Mouse (Mus musculus): Measurements from ENCODE around the gene Rbm42.
A peak's percentile ranks its signal among the peaks of the same experiment; 100 is the strongest.

Rbm42 gene

DNA sequence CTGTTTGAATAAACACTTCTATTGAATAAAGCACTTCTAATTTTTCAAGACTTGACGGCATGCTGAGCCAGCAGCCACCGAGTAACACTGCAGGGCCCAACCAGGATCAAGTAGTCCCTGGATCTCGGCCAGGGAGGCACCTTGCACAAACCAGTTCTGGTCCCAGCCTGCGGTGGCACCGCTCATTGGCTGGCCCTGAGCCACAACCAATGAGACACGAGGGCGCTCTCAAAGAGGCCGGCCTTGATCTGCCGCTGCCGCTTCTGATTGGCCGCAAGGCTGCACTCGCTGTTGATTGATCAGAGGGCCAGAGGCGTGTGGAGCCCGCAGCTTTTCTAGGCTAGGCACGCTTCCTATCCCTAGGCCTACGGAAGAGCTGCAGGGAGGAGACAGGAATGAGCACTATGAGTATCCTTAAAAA lies 50.2 kb downstream of the Rbm42 start:
- Histone ChIP-seq H3K9me3 (ENCODE audit: low read length) (no peaks in the 10 kb centered on the region), H3K27me3 (ENCODE audit: insufficient read depth, low read length) (peaks cover 6% of the 10 kb centered on the region), H3K4me1 (replicated peaks; ENCODE audit: low read depth, low read length) (peaks cover 80% of the 10 kb centered on the region), H3K36me3 (ENCODE audit: insufficient read depth, low read length) (no peaks in the 10 kb centered on the region), H3K4me3 (replicated peaks; ENCODE audit: low read length) (peak overlapping the region; percentile 65)
- TF ChIP-seq CTCF (conservative IDR thresholded peaks at IDR 0.05; ENCODE audit: low read length) (no peak), POU5F1 (IDR thresholded peaks at IDR 0.05; ENCODE audit: borderline replicate concordance, low read length) (no peak), NANOG (IDR thresholded peaks at IDR 0.05; ENCODE audit: borderline replicate concordance, low read length) (no peak)

DNA sequence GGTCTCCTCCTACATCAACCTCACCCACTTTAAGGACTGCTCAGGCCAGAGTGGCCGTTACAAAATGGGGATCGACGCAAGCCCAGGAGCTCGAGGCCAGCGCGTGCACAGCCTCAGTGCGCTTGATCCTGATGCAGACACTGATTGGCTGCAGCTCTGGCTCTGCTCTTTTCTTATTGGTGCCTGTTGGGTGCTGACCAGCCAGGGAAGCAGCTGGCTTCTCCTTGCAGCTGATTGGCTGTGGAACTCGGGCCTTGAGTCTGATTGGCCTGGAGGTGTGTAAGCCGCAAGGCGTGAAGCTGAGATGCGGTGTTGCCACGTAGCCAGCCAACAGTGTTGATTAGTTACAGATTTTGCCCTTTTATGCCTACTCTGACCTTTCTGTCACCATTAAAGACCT lies 51.3 kb downstream of the Rbm42 start, which contains the start of gene Zbtb32:
Gene Zbtb32, minus strand, starts transcription at position 124 of the 400 bp plus-strand sequence.
- Histone ChIP-seq H3K4me3 (replicated peaks; ENCODE audit: low read length) (peak within 1 kb of the TSS; percentile 65), H3K27me3 (ENCODE audit: insufficient read depth, low read length) (peaks cover 6% of the 10 kb centered on the region), H3K9me3 (ENCODE audit: low read length) (no peaks in the 10 kb centered on the region), H3K36me3 (ENCODE audit: insufficient read depth, low read length) (no peaks in the 10 kb centered on the region), H3K4me1 (replicated peaks; ENCODE audit: low read depth, low read length) (peaks cover 80% of the 10 kb centered on the region)
- TF ChIP-seq POU5F1 (IDR thresholded peaks at IDR 0.05; ENCODE audit: borderline replicate concordance, low read length) (no peak), CTCF (conservative IDR thresholded peaks at IDR 0.05; ENCODE audit: low read length) (no peak), NANOG (IDR thresholded peaks at IDR 0.05; ENCODE audit: borderline replicate concordance, low read length) (no peak)

DNA sequence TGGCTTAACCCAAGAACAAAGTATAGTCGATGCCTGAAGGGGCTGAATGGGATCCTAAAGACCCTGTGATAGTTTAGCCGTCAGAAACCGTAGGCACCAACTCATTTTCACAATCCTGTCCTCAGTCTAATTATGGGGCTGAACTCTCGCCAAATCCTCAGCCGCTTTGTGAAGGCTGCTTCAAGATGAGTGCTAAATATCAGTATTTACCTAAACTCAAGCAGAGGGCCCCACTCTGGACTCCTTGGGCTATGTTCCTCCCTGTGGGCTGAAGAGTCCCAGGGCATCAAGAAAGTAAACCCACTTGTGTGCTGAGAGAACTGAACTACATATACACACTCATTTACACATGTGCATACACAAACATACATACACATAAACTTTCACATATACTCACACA lies 53.3 kb downstream of the Rbm42 start:
- H3K27me3 ChIP-seq (ENCODE audit: insufficient read depth, low read length) = peaks cover 6% of the 10 kb centered on the region
- no peak for TF ChIP-seq CTCF (conservative IDR thresholded peaks at IDR 0.05; ENCODE audit: low read length)
- TF ChIP-seq NANOG (IDR thresholded peaks at IDR 0.05; ENCODE audit: borderline replicate concordance, low read length) = no peak
- no peak for TF ChIP-seq POU5F1 (IDR thresholded peaks at IDR 0.05; ENCODE audit: borderline replicate concordance, low read length)
- H3K9me3 ChIP-seq (ENCODE audit: low read length) = no peaks in the 10 kb centered on the region
- H3K4me3 ChIP-seq (replicated peaks; ENCODE audit: low read length) = no peak overlapping the region
- no peaks in the 10 kb centered on the region for H3K36me3 ChIP-seq (ENCODE audit: insufficient read depth, low read length)
- H3K4me1 ChIP-seq (replicated peaks; ENCODE audit: low read depth, low read length) = peaks cover 80% of the 10 kb centered on the region

DNA sequence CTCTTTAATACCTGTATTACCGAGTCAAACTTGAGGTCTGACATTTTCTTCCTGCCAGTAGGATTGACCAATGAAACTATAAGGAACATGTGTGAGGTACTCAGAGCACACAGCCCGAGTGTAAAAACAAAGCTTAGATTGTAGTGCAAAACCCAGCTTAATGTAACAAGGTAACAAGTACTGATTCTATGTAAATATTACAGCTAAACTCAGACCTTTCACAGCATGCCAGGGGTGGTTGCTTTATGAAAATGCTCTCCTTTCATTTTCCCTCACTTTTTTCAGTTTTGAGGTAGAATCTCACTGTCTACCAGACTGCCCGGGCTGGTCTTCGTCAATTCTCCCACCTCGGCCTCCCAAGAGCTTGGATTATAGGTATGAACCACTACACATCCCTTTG lies 54.0 kb downstream of the Rbm42 start:
- H3K9me3 ChIP-seq (ENCODE audit: low read length) = no peaks in the 10 kb centered on the region
- H3K27me3 ChIP-seq (ENCODE audit: insufficient read depth, low read length) = peaks cover 6% of the 10 kb centered on the region
- TF ChIP-seq CTCF (conservative IDR thresholded peaks at IDR 0.05; ENCODE audit: low read length) = no peak
- no peak for TF ChIP-seq POU5F1 (IDR thresholded peaks at IDR 0.05; ENCODE audit: borderline replicate concordance, low read length)
- no peak for TF ChIP-seq NANOG (IDR thresholded peaks at IDR 0.05; ENCODE audit: borderline replicate concordance, low read length)
- H3K36me3 ChIP-seq (ENCODE audit: insufficient read depth, low read length) = 0 out of 2 replicates have a peak, but pooled peaks cover 3% of the 10 kb centered on the region
- H3K4me3 ChIP-seq (replicated peaks; ENCODE audit: low read length) = no peak overlapping the region
- H3K4me1 ChIP-seq (replicated peaks; ENCODE audit: low read depth, low read length) = peaks cover 80% of the 10 kb centered on the region

DNA sequence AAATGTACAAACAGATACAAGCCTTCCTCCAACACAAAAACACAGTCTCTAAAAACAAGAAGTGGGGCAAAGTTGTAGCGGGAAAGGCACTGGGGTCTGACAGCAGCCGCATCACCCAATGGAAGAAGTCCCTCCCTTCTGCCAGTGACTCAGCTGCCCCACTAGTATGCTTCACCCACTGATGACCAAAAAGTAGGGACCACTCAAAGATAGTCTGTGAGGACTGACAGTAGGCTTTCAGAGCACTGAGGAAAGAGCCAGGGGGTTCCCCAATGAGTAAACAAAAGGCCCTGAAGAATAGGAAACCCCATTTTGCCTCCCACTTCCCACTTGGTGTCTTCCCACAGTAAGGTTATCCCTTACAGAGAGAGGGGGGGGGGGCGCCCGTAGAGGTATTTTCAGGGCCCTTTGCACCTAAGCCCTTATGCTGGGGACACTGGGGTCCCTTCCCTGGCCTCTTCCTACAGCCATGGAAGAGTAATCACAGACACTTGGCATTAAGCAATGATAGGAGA lies 55.5 kb downstream of the Rbm42 start:
- H3K4me1 ChIP-seq (replicated peaks; ENCODE audit: low read depth, low read length) = peaks cover 82% of the 10 kb centered on the region
- 0 out of 2 replicates have a peak overlapping the region, but pooled peaks have one; percentile 20 for H3K4me3 ChIP-seq (replicated peaks; ENCODE audit: low read length)
- peaks cover 6% of the 10 kb centered on the region for H3K27me3 ChIP-seq (ENCODE audit: insufficient read depth, low read length)
- peaks cover 12% of the 10 kb centered on the region; the same call in 1 of the 2 replicates for H3K36me3 ChIP-seq (ENCODE audit: insufficient read depth, low read length)
- TF ChIP-seq CTCF (conservative IDR thresholded peaks at IDR 0.05; ENCODE audit: low read length) (no peak), NANOG (IDR thresholded peaks at IDR 0.05; ENCODE audit: borderline replicate concordance, low read length) (no peak), POU5F1 (IDR thresholded peaks at IDR 0.05; ENCODE audit: borderline replicate concordance, low read length) (no peak)
- no peaks in the 10 kb centered on the region for H3K9me3 ChIP-seq (ENCODE audit: low read length)

DNA sequence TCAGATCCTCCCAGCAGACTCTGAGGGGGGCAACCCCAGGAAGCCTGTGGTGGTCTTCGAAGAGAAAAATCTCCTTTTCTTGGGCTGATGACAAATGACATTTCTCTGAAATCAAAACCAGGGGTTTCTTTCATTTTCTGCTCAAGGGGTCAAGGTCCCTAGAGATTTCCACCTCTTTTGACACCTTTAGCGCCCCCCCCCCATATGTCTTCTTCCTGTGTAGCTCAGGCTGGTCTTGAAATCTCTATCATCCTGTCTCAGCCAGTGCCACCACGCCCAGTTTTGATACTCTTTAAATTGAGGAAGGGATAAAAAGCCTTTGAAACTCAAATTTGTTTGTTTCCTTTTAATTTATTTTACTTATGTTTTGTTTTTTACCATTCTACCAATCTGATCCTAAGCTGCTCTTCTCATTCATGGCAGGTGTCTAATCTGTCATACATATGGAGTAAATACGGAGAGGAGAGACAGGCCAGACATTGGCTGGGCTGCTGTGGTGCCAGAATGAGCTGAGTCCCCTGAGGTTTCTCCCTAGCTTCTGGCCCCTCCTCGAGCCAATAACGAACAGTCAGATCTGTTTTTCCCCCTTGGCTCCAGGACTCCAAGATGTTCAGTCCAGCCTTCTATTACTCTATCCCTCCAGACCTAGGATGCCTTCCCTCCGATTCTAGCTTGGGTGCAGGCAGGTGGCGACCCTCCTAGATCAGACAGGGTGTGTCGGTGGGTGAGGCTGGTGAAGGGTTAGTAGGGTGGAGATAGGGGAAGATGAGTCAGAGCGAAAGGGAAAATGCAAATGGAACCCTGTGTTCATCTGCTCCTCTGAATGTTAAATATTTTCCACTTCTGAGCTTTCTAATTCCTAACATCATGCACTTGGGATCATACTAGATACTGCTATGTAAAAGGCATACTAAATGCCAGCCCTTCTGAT lies 56.3 kb downstream of the Rbm42 start:
- H3K9me3 ChIP-seq (ENCODE audit: low read length) = no peaks in the 10 kb centered on the region
- peaks cover 75% of the 10 kb centered on the region for H3K4me1 ChIP-seq (replicated peaks; ENCODE audit: low read depth, low read length)
- H3K4me3 ChIP-seq (replicated peaks; ENCODE audit: low read length) = 0 out of 2 replicates have a peak overlapping the region, but pooled peaks have one; percentile 37
- peaks cover 6% of the 10 kb centered on the region for H3K27me3 ChIP-seq (ENCODE audit: insufficient read depth, low read length)
- H3K36me3 ChIP-seq (ENCODE audit: insufficient read depth, low read length) = peaks cover 12% of the 10 kb centered on the region; the same call in 1 of the 2 replicates
- no peak for TF ChIP-seq NANOG (IDR thresholded peaks at IDR 0.05; ENCODE audit: borderline replicate concordance, low read length)
- no peak for TF ChIP-seq CTCF (conservative IDR thresholded peaks at IDR 0.05; ENCODE audit: low read length)
- no peak for TF ChIP-seq POU5F1 (IDR thresholded peaks at IDR 0.05; ENCODE audit: borderline replicate concordance, low read length)

DNA sequence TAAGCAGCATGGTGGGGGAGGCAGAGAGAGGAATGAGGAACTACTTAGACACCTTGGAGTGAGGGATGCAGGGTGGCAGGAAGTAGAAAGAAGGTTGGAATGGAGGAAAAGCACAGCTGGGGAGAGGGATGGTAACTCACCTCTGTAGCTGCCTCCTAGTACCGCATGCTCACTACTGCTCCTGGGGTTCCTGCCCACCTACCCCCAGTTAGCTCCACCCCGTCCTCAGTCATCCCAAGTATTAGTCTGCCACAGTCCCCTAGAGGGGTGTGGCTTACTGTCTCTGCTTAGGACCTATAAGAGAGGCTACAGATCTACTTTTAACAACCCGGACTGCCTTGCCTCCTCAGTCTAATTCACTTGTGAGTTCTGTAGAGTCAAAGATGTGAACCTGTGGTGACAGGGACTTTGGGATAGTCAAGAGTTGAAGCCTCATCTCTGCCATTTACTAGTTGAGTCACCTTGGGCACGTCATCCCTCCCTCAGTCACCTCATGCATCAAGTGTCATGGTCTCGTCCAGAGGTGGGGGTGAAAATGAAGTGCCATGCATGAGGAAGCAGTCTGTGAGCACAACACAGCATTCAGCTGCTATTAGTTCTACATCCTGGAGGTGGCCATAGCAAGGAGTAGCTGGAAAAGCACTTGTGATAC lies 57.2 kb downstream of the Rbm42 start:
- H3K4me3 ChIP-seq (replicated peaks; ENCODE audit: low read length) = peak overlapping the region; percentile 37; the same call in 1 of the 2 replicates
- H3K27me3 ChIP-seq (ENCODE audit: insufficient read depth, low read length) = no peaks in the 10 kb centered on the region
- no peak for TF ChIP-seq NANOG (IDR thresholded peaks at IDR 0.05; ENCODE audit: borderline replicate concordance, low read length)
- TF ChIP-seq CTCF (conservative IDR thresholded peaks at IDR 0.05; ENCODE audit: low read length) = no peak
- peaks cover 66% of the 10 kb centered on the region for H3K4me1 ChIP-seq (replicated peaks; ENCODE audit: low read depth, low read length)
- no peaks in the 10 kb centered on the region for H3K9me3 ChIP-seq (ENCODE audit: low read length)
- peaks cover 12% of the 10 kb centered on the region; the same call in 1 of the 2 replicates for H3K36me3 ChIP-seq (ENCODE audit: insufficient read depth, low read length)

DNA sequence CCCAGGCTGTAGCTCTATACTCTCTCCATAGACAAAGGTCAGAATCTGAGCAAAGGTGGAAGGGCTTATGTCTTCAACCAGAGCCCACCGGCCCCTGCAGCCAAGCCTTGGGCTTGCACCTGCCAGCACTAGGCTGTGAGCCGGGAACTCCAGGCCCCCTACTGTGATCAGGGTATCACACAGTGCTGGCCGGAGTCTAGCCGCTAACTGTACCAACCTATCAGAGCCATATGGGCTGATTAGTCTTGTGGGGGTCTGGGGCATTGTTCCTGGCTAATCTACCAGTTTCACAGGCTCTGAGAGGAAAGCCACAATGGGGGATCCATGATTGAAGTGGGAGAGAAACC lies 58.5 kb downstream of the Rbm42 start:
- no peak for TF ChIP-seq CTCF (conservative IDR thresholded peaks at IDR 0.05; ENCODE audit: low read length)
- Histone ChIP-seq H3K4me1 (replicated peaks; ENCODE audit: low read depth, low read length) (peaks cover 77% of the 10 kb centered on the region), H3K9me3 (ENCODE audit: low read length) (no peaks in the 10 kb centered on the region), H3K27me3 (ENCODE audit: insufficient read depth, low read length) (no peaks in the 10 kb centered on the region), H3K36me3 (ENCODE audit: insufficient read depth, low read length) (peaks cover 18% of the 10 kb centered on the region), H3K4me3 (replicated peaks; ENCODE audit: low read length) (peak overlapping the region; percentile 97; the same call in 1 of the 2 replicates)

Data from E14TG2a.4 (cell line).